Mouse (Mus musculus): ENCODE data around the gene Nfib.

DNA sequence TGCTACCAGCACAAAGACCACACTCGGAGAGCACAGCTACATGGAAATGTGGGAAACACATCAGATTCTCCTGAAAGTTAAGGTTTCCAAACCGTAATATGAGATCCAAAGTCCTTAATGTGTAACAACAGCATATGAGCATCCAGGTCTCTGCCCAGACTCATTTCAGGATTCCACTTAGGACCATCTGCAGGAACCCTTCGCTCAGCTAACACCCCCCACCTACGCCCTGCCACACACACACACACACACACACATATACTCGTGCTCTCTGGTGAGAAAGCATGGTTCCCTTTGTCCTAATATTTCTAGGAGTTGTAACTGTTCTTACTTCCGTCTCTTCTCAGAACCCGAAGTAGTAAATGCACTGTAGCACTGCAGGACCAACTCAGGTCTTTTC lies 292.9 kb downstream of the Nfib start:
- TF ChIP-seq CTCF (IDR thresholded peaks at IDR 0.05; ENCODE audit: low read depth, low read length) (no peak), POLR2A (IDR thresholded peaks at IDR 0.05; ENCODE audit: extremely low read depth, insufficient read depth, low read length) (no peak)

All from liver, adult 2 months (tissue).